Mouse (Mus musculus) heart, postnatal 25 days (tissue): ENCODE data around the gene Arvcf. TPM values are rescaled to one million over a fixed set of nuclear protein-coding genes. Genes with fewer than 3 reads are reported as not detected.

Experiments used
- DNase-seq: peaks from one replicate; pipeline ENCODE4 v3.0.0; 2022; ENCODE audit warnings: low spot score
- intact Hi-C: fragments of 180-260 bp; cut with DNase I; formaldehyde crosslinking; loops from one replicate; pipeline ENCODE4 v1.15.1; 2025
- total RNA-seq, 2 experiments: library from RNA; stranded (reverse); gene quantifications; 2 replicates each; pipeline ENCODE4 v1.2.3; 2021

Arvcf gene
- total RNA-seq, 2 experiments from 2014 or later = 18.6 to 21.7 TPM

- no peak for DNase-seq
- intact Hi-C loops = no loop called here
These were observed 37.4 kb downstream of the Arvcf start for GRCm38 (mm10) chr16:18385411-18385810.

- no peak for DNase-seq
- intact Hi-C loops = no loop called here
These were observed 38.5 kb downstream of the Arvcf start for GRCm38 (mm10) chr16:18386451-18386850.

DNA sequence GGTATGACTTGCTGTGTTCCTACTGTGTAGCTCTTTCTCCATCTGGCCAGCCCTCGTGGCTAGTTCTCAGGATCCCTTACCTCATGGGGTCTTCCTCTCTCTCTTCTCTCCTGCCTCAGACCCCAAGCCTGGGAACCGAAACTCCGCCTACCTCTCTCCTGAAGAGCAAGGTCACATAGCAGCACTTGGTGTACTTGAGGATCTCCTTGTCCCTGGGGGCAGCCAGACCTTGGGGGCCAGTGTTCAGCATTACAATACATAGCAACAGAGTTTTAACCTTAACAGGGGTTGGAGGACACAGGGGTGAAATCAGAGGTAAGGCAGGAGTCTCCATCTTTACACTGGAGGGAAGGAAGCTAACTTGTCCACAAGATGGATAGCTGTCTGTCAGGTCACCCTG is 39.0 kb downstream of the Arvcf start:
- DNase-seq = no peak
- intact Hi-C loops = no loop called here

GRCm38 (mm10) chr16:18387704-18388582 is 40.0 kb downstream of the Arvcf start:
- intact Hi-C loops = no loop called here
- no peak for DNase-seq

GRCm38 (mm10) chr16:18388583-18389435 is 40.8 kb downstream of the Arvcf start:
- intact Hi-C loops = no loop called here
- DNase-seq = no peak

- intact Hi-C loops = loop anchor here (5.0 kb wide), 1 partner anchor 43 kb away; the partner anchor contains the start of genes Arvcf and Tango2
- no peak for DNase-seq
These were observed 42.4 kb downstream of the Arvcf start for GRCm38 (mm10) chr16:18390399-18390798.

DNA sequence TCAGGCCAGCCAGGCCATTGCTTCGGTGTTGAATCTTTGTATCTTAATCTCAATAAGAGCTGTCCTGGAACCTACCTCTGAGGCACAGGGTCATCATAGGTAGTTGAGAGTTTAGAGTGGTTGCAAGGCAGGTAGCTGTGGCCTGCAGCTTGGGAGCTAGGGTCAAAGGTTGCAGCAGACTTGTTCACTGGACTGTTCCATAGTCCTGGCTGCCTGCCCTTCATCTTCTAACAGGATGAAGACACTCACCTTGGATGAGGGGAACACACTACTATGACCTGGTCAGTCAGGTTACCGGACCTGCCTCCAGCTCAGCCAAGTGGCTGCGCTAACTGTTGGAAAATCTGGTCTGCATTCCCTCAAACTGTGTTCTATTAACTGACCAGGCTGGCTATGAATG is 43.1 kb downstream of the Arvcf start:
- intact Hi-C loops = loop anchor here (5.0 kb wide), 1 partner anchor 44 kb away; the partner anchor contains the start of genes Arvcf and Tango2
- no peak for DNase-seq

DNA sequence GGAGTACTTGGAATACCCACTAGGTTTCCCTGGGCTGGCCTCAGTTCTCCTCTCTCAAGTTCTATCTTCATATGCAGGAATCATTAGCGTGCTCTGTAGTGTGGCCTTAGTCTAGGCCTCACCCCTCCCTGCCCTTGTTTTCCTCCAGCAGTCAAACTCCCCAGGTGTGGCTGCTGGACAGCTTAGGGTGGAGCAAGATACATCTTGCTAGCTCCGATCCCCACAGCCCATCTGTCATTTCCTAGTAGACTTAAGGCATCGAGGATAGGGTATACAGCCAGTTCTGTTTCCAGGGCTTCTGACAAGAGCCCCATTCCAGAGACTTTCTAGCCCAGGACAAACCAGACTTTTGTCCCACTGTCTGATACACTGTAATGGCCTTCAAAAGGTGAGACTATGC is 43.7 kb downstream of the Arvcf start:
- intact Hi-C loops = loop anchor here (5.0 kb wide), 1 partner anchor 44 kb away; the partner anchor contains the start of genes Arvcf and Tango2
- DNase-seq = no peak

- DNase-seq = peak; percentile 84
- intact Hi-C loops = loop anchor here (5.0 kb wide), 1 partner anchor 45 kb away; the partner anchor contains the start of genes Arvcf and Tango2
These were observed 44.8 kb downstream of the Arvcf start for GRCm38 (mm10) chr16:18392469-18393426.

- DNase-seq = no peak
These were observed 45.6 kb downstream of the Arvcf start for GRCm38 (mm10) chr16:18393595-18393994.

GRCm38 (mm10) chr16:18394056-18394455 is 46.1 kb downstream of the Arvcf start:
- intact Hi-C loops = loop anchor here (5.0 kb wide), 1 partner anchor 47 kb away; the partner anchor contains the start of genes Arvcf and Tango2
- no peak for DNase-seq

More at GRCm38 (mm10) chr16:18393595-18393994, 45.6 kb downstream of the Arvcf start:
- intact Hi-C loops = loop anchor here (5.0 kb wide), 1 partner anchor 46 kb away; the partner anchor contains the start of genes Arvcf and Tango2

GRCm38 (mm10) chr16:18394777-18395619 is 47.0 kb downstream of the Arvcf start:
- no peak for DNase-seq

GRCm38 (mm10) chr16:18395620-18396036 is 47.6 kb downstream of the Arvcf start:
- no peak for DNase-seq
- intact Hi-C loops = no loop called here

More at GRCm38 (mm10) chr16:18394777-18395619, 47.0 kb downstream of the Arvcf start:
- intact Hi-C loops = loop anchor here (5.0 kb wide), 1 partner anchor 48 kb away; the partner anchor contains the start of genes Arvcf and Tango2

- no peak for DNase-seq
- intact Hi-C loops = no loop called here
These were observed 48.2 kb downstream of the Arvcf start for GRCm38 (mm10) chr16:18396201-18396600.

DNA sequence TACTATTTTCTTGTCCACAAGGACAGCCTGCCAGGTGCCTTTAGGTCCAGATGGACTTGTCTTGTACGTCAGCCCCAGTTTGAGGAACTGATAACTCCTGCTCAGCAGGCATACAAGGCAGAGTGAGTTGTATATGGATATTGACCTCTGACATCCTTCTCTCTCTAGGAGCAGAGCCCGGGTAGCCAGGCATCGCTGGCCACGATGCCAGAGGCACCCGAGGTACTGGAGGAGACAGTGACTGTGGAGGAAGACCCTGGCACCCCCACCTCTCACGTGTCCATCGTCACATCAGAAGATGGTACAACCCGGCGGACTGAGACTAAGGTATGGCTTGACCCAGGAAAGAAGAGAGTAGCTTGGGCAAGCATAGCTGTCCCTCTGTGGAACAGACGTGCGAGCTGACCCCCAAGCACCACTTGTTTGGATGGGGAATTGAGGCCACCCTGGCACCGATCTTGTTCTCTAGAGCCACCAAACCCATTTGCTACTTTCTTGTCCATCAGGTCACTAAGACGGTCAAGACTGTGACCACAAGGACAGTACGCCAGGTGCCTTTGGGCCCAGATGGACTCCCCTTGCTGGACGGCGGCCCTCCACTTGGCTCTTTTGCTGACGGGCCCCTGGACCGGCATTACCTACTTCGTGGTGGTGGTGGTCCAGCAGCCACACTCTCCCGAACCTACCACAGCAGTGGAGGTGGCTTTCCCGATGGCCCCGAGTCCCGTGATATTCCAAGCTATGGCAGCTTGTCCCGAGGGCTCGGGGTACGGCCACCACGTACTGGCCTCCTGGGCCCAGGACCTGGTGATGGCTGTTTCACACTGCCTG is 49.0 kb downstream of the Arvcf start:
- DNase-seq = no peak
- intact Hi-C loops = no loop called here

- no peak for DNase-seq
- intact Hi-C loops = no loop called here
These were observed 52.0 kb downstream of the Arvcf start for GRCm38 (mm10) chr16:18400028-18400427.
